ENCODE assay signal across 14 mouse cellular contexts in genomic region chr1:77495790-77496158, GRCm38 (mm10). TPM values are rescaled to one million over a fixed set of nuclear protein-coding genes. Genes with fewer than 3 reads are reported as not detected.
DNase-seq lines count a peak whose midpoint lies in the region; ATAC-seq and TF ChIP-seq lines count a peak whose summit lies in the region.
"Had no signal": no experiment of that assay in that cellular context is flagged by ENCODE, and none has a peak within 500 bp of the region (broad histone marks: within the 10 kb centered on the region; RNA-seq: fewer than 3 reads in every experiment).

No protein-coding gene starts in this region.

- 4% methylated on average over 7 of the region's 7 CpGs for WGBS in forebrain, embryonic 10.5 days
- WGBS in hindbrain, embryonic 13.5 days, result 12% methylated on average over 7 of the region's 7 CpGs

- peak overlapping the region; percentile 19; the same call in 1 of the 2 replicates for H3K4me2 ChIP-seq in hindbrain, embryonic 13.5 days
- H3K4me2 ChIP-seq: limb, embryonic 15.5 days; lung, embryonic 15.5 days had no signal

- H3K4me1 ChIP-seq in ES-E14 (ENCODE audit: control insufficient read depth in 2 of 2, insufficient read depth in 2 of 2, low read length in 2 of 2, poor library complexity in 1 of 2), result peaks cover 15 to 16% of the 10 kb centered on the region in 2 experiments
- H3K4me1 ChIP-seq in forebrain, embryonic 10.5 days, result peaks cover 98% of the 10 kb centered on the region
- peaks cover 71% of the 10 kb centered on the region for H3K4me1 ChIP-seq in hindbrain, embryonic 13.5 days (replicated peaks)
- H3K4me1 ChIP-seq: megakaryocyte, embryonic 14.5 days had no signal

- peak; percentile 41 for DNase-seq in heart, adult 11 months
- no peak for DNase-seq in heart, adult 18-20 months
- DNase-seq in ES-E14 (ENCODE audit: low read depth, low spot score), result no peak
- DNase-seq in forebrain, embryonic 10.5 days (ENCODE audit: extremely low spot score, low spot score), result no peak
- no peak for DNase-seq in ovary, postnatal 14 days (ENCODE audit: low spot score)
- no peak for DNase-seq in lung, postnatal 14 days
- DNase-seq: adrenal gland, postnatal 14 days; kidney, adult 18-20 months; kidney, postnatal 4 days had no signal

- peaks cover 5% of the 10 kb centered on the region for H3K36me3 ChIP-seq in ES-E14 (ENCODE audit: control insufficient read depth, insufficient read depth, low read length, poor library complexity, severe bottlenecking)
- H3K36me3 ChIP-seq in forebrain, embryonic 10.5 days (replicated peaks), result peaks cover 18% of the 10 kb centered on the region
- H3K36me3 ChIP-seq in hindbrain, embryonic 13.5 days, result no peaks in the 10 kb centered on the region
- H3K36me3 ChIP-seq: limb, embryonic 15.5 days; lung, embryonic 15.5 days had no signal

- in situ Hi-C loops in ES-E14 (cut with MboI; ENCODE audit: low sequenced_read_pairs in 2 of 2, unreplicated experiment in 2 of 2), result no loop called here

- peak overlapping the region; percentile 50; the same call in 1 of the 2 replicates for H3K27ac ChIP-seq in ES-E14 (ENCODE audit: insufficient read depth, low read depth, low read length, poor library complexity, severe bottlenecking)
- H3K27ac ChIP-seq in forebrain, embryonic 10.5 days, result 0 out of 2 replicates have a peak overlapping the region, but pooled peaks have one; percentile 44
- H3K27ac ChIP-seq in hindbrain, embryonic 13.5 days, result peak overlapping the region; percentile 79
- H3K27ac ChIP-seq: limb, embryonic 15.5 days; lung, embryonic 15.5 days had no signal

- no peaks in the 10 kb centered on the region for H3K9me3 ChIP-seq in ES-E14 (ENCODE audit: control insufficient read depth, insufficient read depth, low read depth, low read length)
- H3K9me3 ChIP-seq in forebrain, embryonic 10.5 days, result no peaks in the 10 kb centered on the region
- H3K9me3 ChIP-seq in hindbrain, embryonic 13.5 days, result no peaks in the 10 kb centered on the region
- H3K9me3 ChIP-seq: limb, embryonic 15.5 days; lung, embryonic 15.5 days had no signal

- H3K27me3 ChIP-seq in forebrain, embryonic 10.5 days (ENCODE audit: poor library complexity, severe bottlenecking), result peaks cover 14% of the 10 kb centered on the region
- H3K27me3 ChIP-seq in hindbrain, embryonic 13.5 days, result no peaks in the 10 kb centered on the region
- H3K27me3 ChIP-seq: limb, embryonic 15.5 days; lung, embryonic 15.5 days; megakaryocyte, embryonic 14.5 days had no signal

- no peak overlapping the region for H3K9ac ChIP-seq in ES-E14 (ENCODE audit: insufficient read depth, low read depth, low read length, poor library complexity, severe bottlenecking)
- H3K9ac ChIP-seq in hindbrain, embryonic 13.5 days, result no peak overlapping the region
- H3K9ac ChIP-seq: limb, embryonic 15.5 days; lung, embryonic 15.5 days had no signal

- no peak for ATAC-seq in hindbrain, embryonic 13.5 days (ENCODE audit: low FRiP score)
- no peak for ATAC-seq in inflammation-experienced regulatory T-cells, adult 6 months

- H3K4me3 ChIP-seq in ES-E14 (ENCODE audit: insufficient read depth in 1 of 2, low read depth in 1 of 2, low read length in 2 of 2, poor library complexity in 1 of 2, severe bottlenecking in 1 of 2), result no peak overlapping the region
- peak overlapping the region; percentile 29; the same call in 1 of the 2 replicates for H3K4me3 ChIP-seq in forebrain, embryonic 10.5 days
- no peak overlapping the region for H3K4me3 ChIP-seq in hindbrain, embryonic 13.5 days
- H3K4me3 ChIP-seq: limb, embryonic 15.5 days; lung, embryonic 15.5 days; megakaryocyte, embryonic 14.5 days had no signal

TF ChIP-seq in ES-E14, 5 proteins besides CTCF, POLR2A, EP300 and RAD21:
- TF ChIP-seq ZC3H11A (IDR thresholded peaks at IDR 0.05; ENCODE audit: borderline replicate concordance, low read depth, low read length) (no peak), MAFK (IDR thresholded peaks at IDR 0.05; ENCODE audit: insufficient read depth, low read depth, low read length) (no peak), ZNF384 (IDR thresholded peaks at IDR 0.05; ENCODE audit: low read depth, low read length) (no peak), HCFC1 (IDR thresholded peaks at IDR 0.05; ENCODE audit: borderline replicate concordance, insufficient read depth, low read length) (no peak), CHD2 (IDR thresholded peaks at IDR 0.05; ENCODE audit: low read depth, low read length) (no peak)
TF ChIP-seq in ES-E14: peak in this region for 0.

RNA-seq across cellular contexts. Expression of gene Epha4, which starts 19.1 kb away (rescaled TPM):
- 10 to 100 TPM; 45.0 to 48.9 TPM for total RNA-seq in heart, adult 18-20 months (2021)
- total RNA-seq in ES-E14 (2012; rRNA removed), result 99.7 and 142 TPM in 2 replicates
- 22.9 and 25.9 TPM in 2 replicates for polyA plus RNA-seq in forebrain, embryonic 10.5 days (2016; fragmentation: Nextera tagmentation; extraction: Ambion mirVana)
- 37.3 and 39.1 TPM in 2 replicates for polyA plus RNA-seq in hindbrain, embryonic 13.5 days (2015; fragmentation: Nextera tagmentation; extraction: Ambion mirVana)
- under 1 TPM in 1 of 3 experiments, not detected in 2; 0.39 TPM for polyA plus RNA-seq in inflammation-experienced regulatory T-cells, adult 6 months (2017; shearing (Covaris generic))

Comparison
In these comparisons a context has a peak if more than half of its experiments do, and no peak if none do; other contexts are left out.
1. RNA of gene Epha4, which starts 19.1 kb away (polyA plus RNA-seq): 37.3 to 39.1 TPM in hindbrain, embryonic 13.5 days and 22.9 to 25.9 TPM in forebrain, embryonic 10.5 days; 0.39 TPM in inflammation-experienced regulatory T-cells, adult 6 months; every median in the first group is over 10 times any median in the second.
2. Peak in every context shown above with its lines, with median percentiles within 50 percentile points of each other: H3K27ac ChIP-seq.